Mouse (Mus musculus) embryonic facial prominence, embryonic 12.5 days (tissue): ENCODE measurements at regions not wholly inside any gene's neighbourhood (a gene's known extent, or its start where the extent isn't known, plus 50 kb on each side); places are given as distances from the start of the nearest gene placed in this dataset.

ENCODE experiments used
- ATAC-seq: fragments of 200-750 bp; cut with Nextera tagmentation; 2 replicates; pipeline ENCODE4 v1.8.0; 2017; ENCODE audit not compliant: insufficient number of reproducible peaks, insufficient read depth, low FRiP score, low TSS enrichment
- H3K27ac ChIP-seq: fragments of 300-500 bp; sonication (generic); 2 replicates; pipeline ENCODE4 v1.5.1; 2016; ENCODE audit warnings: mild to moderate bottlenecking
- H3K27me3 ChIP-seq: fragments of 300-500 bp; sonication (generic); 2 replicates; pipeline ENCODE4 v1.6.1; 2016; ENCODE audit warnings: mild to moderate bottlenecking, moderate library complexity
- H3K36me3 ChIP-seq: fragments of 300-500 bp; sonication (generic); 2 replicates; pipeline ENCODE4 v1.6.1; 2016; ENCODE audit warnings: mild to moderate bottlenecking
- H3K4me1 ChIP-seq: fragments of 300-500 bp; sonication (generic); 2 replicates; pipeline ENCODE4 v1.6.1; 2016
- H3K4me2 ChIP-seq: fragments of 300-500 bp; sonication (generic); replicated peaks from 2 replicates; pipeline ENCODE4 v1.6.1; 2016; ENCODE audit warnings: mild to moderate bottlenecking, moderate library complexity
- H3K4me3 ChIP-seq: fragments of 300-500 bp; sonication (generic); 2 replicates; pipeline ENCODE4 v1.5.1; 2016; ENCODE audit warnings: mild to moderate bottlenecking
- H3K9ac ChIP-seq: fragments of 300-500 bp; sonication (generic); 2 replicates; pipeline ENCODE4 v1.6.1; 2016; ENCODE audit warnings: mild to moderate bottlenecking, moderate library complexity
- H3K9me3 ChIP-seq: fragments of 300-500 bp; sonication (generic); 2 replicates; pipeline ENCODE4 v1.6.1; 2016; ENCODE audit warnings: mild to moderate bottlenecking, moderate library complexity
- WGBS: fragments of 180-500 bp; shearing (Covaris S2); methylation state at CpG from one replicate; pipeline ENCODE4 v1.1.7; 2016; 5-methylcytosine and 5-hydroxymethylcytosine counted together

GRCm38 (mm10) chr15:94219907-94220306 is 245.3 kb downstream of the Adamts20 start:
- no peak overlapping the region for H3K27ac ChIP-seq
- H3K9me3 ChIP-seq = no peaks in the 10 kb centered on the region
- no peak overlapping the region for H3K9ac ChIP-seq
- H3K4me1 ChIP-seq = peaks cover 3% of the 10 kb centered on the region; the same call in 1 of the 2 replicates
- H3K36me3 ChIP-seq = no peaks in the 10 kb centered on the region
- WGBS = 37% methylated on average over 5 of the region's 5 CpGs
- H3K4me3 ChIP-seq = no peak overlapping the region
- H3K27me3 ChIP-seq = no peaks in the 10 kb centered on the region
- H3K4me2 ChIP-seq = no peak overlapping the region
- no peak for ATAC-seq

GRCm38 (mm10) chr15:94216703-94217102 is 248.5 kb downstream of the Adamts20 start:
- Histone ChIP-seq H3K4me1 (peaks cover 14% of the 10 kb centered on the region), H3K27ac (no peak overlapping the region), H3K9me3 (no peaks in the 10 kb centered on the region), H3K27me3 (no peaks in the 10 kb centered on the region), H3K4me2 (no peak overlapping the region), H3K36me3 (no peaks in the 10 kb centered on the region), H3K9ac (no peak overlapping the region), H3K4me3 (no peak overlapping the region)
- 92% methylated on average over 2 of the region's 2 CpGs for WGBS
- ATAC-seq = no peak

GRCm38 (mm10) chr15:94214440-94214839 is 250.8 kb downstream of the Adamts20 start:
- no peaks in the 10 kb centered on the region for H3K36me3 ChIP-seq
- H3K4me1 ChIP-seq = peaks cover 14% of the 10 kb centered on the region
- no peak overlapping the region for H3K9ac ChIP-seq
- H3K4me3 ChIP-seq = no peak overlapping the region
- WGBS = 11% methylated on average over 9 of the region's 9 CpGs
- H3K4me2 ChIP-seq = peak overlapping the region; percentile 24
- ATAC-seq = peak; percentile 60; the same call in 1 of the 2 replicates
- no peaks in the 10 kb centered on the region for H3K27me3 ChIP-seq
- peak overlapping the region; percentile 50; the same call in 1 of the 2 replicates for H3K27ac ChIP-seq
- H3K9me3 ChIP-seq = no peaks in the 10 kb centered on the region

- ATAC-seq = no peak
- Histone ChIP-seq H3K27me3 (no peaks in the 10 kb centered on the region), H3K27ac (no peak overlapping the region), H3K36me3 (no peaks in the 10 kb centered on the region), H3K9me3 (no peaks in the 10 kb centered on the region), H3K9ac (no peak overlapping the region), H3K4me2 (no peak overlapping the region), H3K4me1 (peaks cover 14% of the 10 kb centered on the region), H3K4me3 (no peak overlapping the region)
- WGBS = 20% methylated on average over 4 of the region's 4 CpGs
Measured at GRCm38 (mm10) chr15:94213393-94213792, 251.8 kb downstream of the Adamts20 start.

- 60% methylated on average over 1 of the region's 1 CpGs for WGBS
- no peak overlapping the region for H3K4me3 ChIP-seq
- no peak overlapping the region for H3K27ac ChIP-seq
Measured at GRCm38 (mm10) chr15:94208476-94208875, 256.7 kb downstream of the Adamts20 start.

GRCm38 (mm10) chr15:94206454-94206853 is 258.8 kb downstream of the Adamts20 start:
- Histone ChIP-seq H3K9me3 (no peaks in the 10 kb centered on the region), H3K4me1 (peaks cover 5% of the 10 kb centered on the region; the same call in 1 of the 2 replicates), H3K36me3 (no peaks in the 10 kb centered on the region), H3K9ac (no peak overlapping the region), H3K27me3 (no peaks in the 10 kb centered on the region), H3K4me2 (no peak overlapping the region), H3K27ac (no peak overlapping the region), H3K4me3 (no peak overlapping the region)
- no peak for ATAC-seq
- WGBS = 87% methylated on average over 8 of the region's 8 CpGs

More at GRCm38 (mm10) chr15:94208476-94208875, 256.7 kb downstream of the Adamts20 start:
- H3K9ac ChIP-seq = no peak overlapping the region
- H3K27me3 ChIP-seq = no peaks in the 10 kb centered on the region
- ATAC-seq = no peak
- H3K4me1 ChIP-seq = peaks cover 5% of the 10 kb centered on the region; the same call in 1 of the 2 replicates
- no peaks in the 10 kb centered on the region for H3K36me3 ChIP-seq
- H3K4me2 ChIP-seq = no peak overlapping the region
- H3K9me3 ChIP-seq = no peaks in the 10 kb centered on the region

GRCm38 (mm10) chr15:94205309-94205893 is 259.8 kb downstream of the Adamts20 start:
- H3K4me2 ChIP-seq = no peak overlapping the region
- no peaks in the 10 kb centered on the region for H3K27me3 ChIP-seq
- 0 out of 2 replicates have a peak overlapping the region, but pooled peaks have one; percentile 50 for H3K27ac ChIP-seq
- 34% methylated on average over 11 of the region's 11 CpGs for WGBS
- no peaks in the 10 kb centered on the region for H3K9me3 ChIP-seq
- H3K9ac ChIP-seq = no peak overlapping the region
- H3K4me3 ChIP-seq = no peak overlapping the region
- no peaks in the 10 kb centered on the region for H3K36me3 ChIP-seq
- peaks cover 5% of the 10 kb centered on the region; the same call in 1 of the 2 replicates for H3K4me1 ChIP-seq
- ATAC-seq = no peak

GRCm38 (mm10) chr15:94190081-94190488 is 275.1 kb downstream of the Adamts20 start:
- ATAC-seq = 0 out of 2 replicates have a peak, but pooled peaks have one; percentile 52
- peaks cover 7% of the 10 kb centered on the region; the same call in 1 of the 2 replicates for H3K4me1 ChIP-seq
- 0 out of 2 replicates have a peak overlapping the region, but pooled peaks have one; percentile 11 for H3K27ac ChIP-seq
- no peaks in the 10 kb centered on the region for H3K27me3 ChIP-seq
- H3K36me3 ChIP-seq = no peaks in the 10 kb centered on the region
- H3K9ac ChIP-seq = no peak overlapping the region
- no peak overlapping the region for H3K4me2 ChIP-seq
- H3K9me3 ChIP-seq = no peaks in the 10 kb centered on the region
- 13% methylated on average over 7 of the region's 7 CpGs for WGBS
- H3K4me3 ChIP-seq = no peak overlapping the region

- H3K9me3 ChIP-seq = no peaks in the 10 kb centered on the region
- H3K9ac ChIP-seq = no peak overlapping the region
- ATAC-seq = no peak
- no peaks in the 10 kb centered on the region for H3K27me3 ChIP-seq
- H3K4me1 ChIP-seq = peaks cover 7% of the 10 kb centered on the region; the same call in 1 of the 2 replicates
- 65% methylated on average over 4 of the region's 4 CpGs for WGBS
- no peaks in the 10 kb centered on the region for H3K36me3 ChIP-seq
- H3K4me2 ChIP-seq = no peak overlapping the region
- no peak overlapping the region for H3K4me3 ChIP-seq
- no peak overlapping the region for H3K27ac ChIP-seq
Measured at GRCm38 (mm10) chr15:94187588-94187987, 277.6 kb downstream of the Adamts20 start.

- Histone ChIP-seq H3K4me3 (no peak overlapping the region), H3K27me3 (no peaks in the 10 kb centered on the region), H3K4me2 (no peak overlapping the region), H3K27ac (no peak overlapping the region), H3K9me3 (no peaks in the 10 kb centered on the region), H3K4me1 (peaks cover 3% of the 10 kb centered on the region; the same call in 1 of the 2 replicates), H3K36me3 (no peaks in the 10 kb centered on the region), H3K9ac (no peak overlapping the region)
- 91% methylated on average over 6 of the region's 6 CpGs for WGBS
- no peak for ATAC-seq
Measured at GRCm38 (mm10) chr15:94183663-94184375, 281.4 kb downstream of the Adamts20 start.

- H3K27ac ChIP-seq = no peak overlapping the region
Measured at GRCm38 (mm10) chr15:94174083-94174482, 291.1 kb downstream of the Adamts20 start.

GRCm38 (mm10) chr15:94160806-94161205 is 304.4 kb downstream of the Adamts20 start:
- Histone ChIP-seq H3K4me1 (no peaks in the 10 kb centered on the region), H3K27me3 (no peaks in the 10 kb centered on the region), H3K4me2 (no peak overlapping the region), H3K9me3 (no peaks in the 10 kb centered on the region), H3K4me3 (no peak overlapping the region), H3K36me3 (no peaks in the 10 kb centered on the region), H3K9ac (no peak overlapping the region), H3K27ac (no peak overlapping the region)
- 88% methylated on average over 4 of the region's 4 CpGs for WGBS
- no peak for ATAC-seq

More at GRCm38 (mm10) chr15:94174083-94174482, 291.1 kb downstream of the Adamts20 start:
- WGBS = 51% methylated on average over 7 of the region's 7 CpGs
- Histone ChIP-seq H3K9me3 (no peaks in the 10 kb centered on the region), H3K4me2 (no peak overlapping the region), H3K9ac (no peak overlapping the region), H3K36me3 (no peaks in the 10 kb centered on the region), H3K4me1 (peaks cover 10% of the 10 kb centered on the region; the same call in 1 of the 2 replicates), H3K27me3 (no peaks in the 10 kb centered on the region), H3K4me3 (no peak overlapping the region)
- ATAC-seq = no peak
